Mouse (Mus musculus) G1E-ER4 (cell line): ENCODE results near the gene Mknk1. TPM values are rescaled to one million over a fixed set of nuclear protein-coding genes. Genes with fewer than 3 reads are reported as not detected.

Source experiments
- GATA1 ChIP-seq: IDR thresholded peaks from one replicate; pipeline ENCODE4 v1.8.0; 2012; ENCODE audit warnings: low read length, inconsistent platforms
- polyA plus RNA-seq: library from polyadenylated mRNA; stranded (reverse); fragments of >175 nt; gene quantifications from 2 replicates; pipeline ENCODE4 v1.2.3, GENCODE M21; 2012

Gene Mknk1
- polyA plus RNA-seq, 1 experiment: 36.6 TPM

GRCm38 (mm10) chr4:115831221-115831620 is 7.8 kb upstream of the Mknk1 start:
- TF ChIP-seq GATA1: no peak

GRCm38 (mm10) chr4:115832040-115832439 is 7.0 kb upstream of the Mknk1 start:
- TF ChIP-seq GATA1: no peak

- no peak for TF ChIP-seq GATA1
Observed at GRCm38 (mm10) chr4:115835576-115835975, 3.4 kb upstream of the Mknk1 start.

GRCm38 (mm10) chr4:115838196-115838595 is 802 bp upstream of the Mknk1 start:
- TF ChIP-seq GATA1: no peak

- no peak for TF ChIP-seq GATA1
Observed at GRCm38 (mm10) chr4:115839956-115840355, 958 bp downstream of the Mknk1 start.

GRCm38 (mm10) chr4:115840842-115841241 is 1.8 kb downstream of the Mknk1 start:
- TF ChIP-seq GATA1: no peak

- no peak for TF ChIP-seq GATA1
Observed at GRCm38 (mm10) chr4:115846656-115847055, 7.7 kb downstream of the Mknk1 start.

- no peak for TF ChIP-seq GATA1
Observed at GRCm38 (mm10) chr4:115847377-115847776, 8.4 kb downstream of the Mknk1 start.

- no peak for TF ChIP-seq GATA1
Observed at GRCm38 (mm10) chr4:115848083-115848482, 9.1 kb downstream of the Mknk1 start.

GRCm38 (mm10) chr4:115848990-115849677 is 10.1 kb downstream of the Mknk1 start:
- TF ChIP-seq GATA1: peak; percentile 96

GRCm38 (mm10) chr4:115850111-115850510 is 11.1 kb downstream of the Mknk1 start:
- no peak for TF ChIP-seq GATA1

GRCm38 (mm10) chr4:115850631-115851030 is 11.6 kb downstream of the Mknk1 start:
- no peak for TF ChIP-seq GATA1

- TF ChIP-seq GATA1: no peak
Observed at GRCm38 (mm10) chr4:115851569-115851968, 12.6 kb downstream of the Mknk1 start.

GRCm38 (mm10) chr4:115855100-115855499 is 16.1 kb downstream of the Mknk1 start:
- TF ChIP-seq GATA1: no peak

- no peak for TF ChIP-seq GATA1
Observed at GRCm38 (mm10) chr4:115855609-115856008, 16.6 kb downstream of the Mknk1 start.

- TF ChIP-seq GATA1: peak; percentile 76
Observed at GRCm38 (mm10) chr4:115856282-115856681, 17.3 kb downstream of the Mknk1 start.

- no peak for TF ChIP-seq GATA1
Observed at GRCm38 (mm10) chr4:115857293-115857883, 18.4 kb downstream of the Mknk1 start.
